Mouse (Mus musculus) spleen, adult 2 months (tissue): ENCODE data around the gene Prdm9.

Experiments used
- CTCF ChIP-seq: fragments of 200-500 bp; IDR thresholded peaks from 2 replicates; pipeline ENCODE4 v1.5.1; 2011; ENCODE audit warnings: mild to moderate bottlenecking, inconsistent platforms; ENCODE audit not compliant: insufficient read depth, insufficient read length, insufficient replicate concordance; ENCODE audit errors: extremely low read depth
- POLR2A ChIP-seq: fragments of 200-500 bp; IDR thresholded peaks from 2 replicates; pipeline ENCODE4 v1.6.1; 2011; ENCODE audit warnings: low read depth, low read length, inconsistent platforms

DNA sequence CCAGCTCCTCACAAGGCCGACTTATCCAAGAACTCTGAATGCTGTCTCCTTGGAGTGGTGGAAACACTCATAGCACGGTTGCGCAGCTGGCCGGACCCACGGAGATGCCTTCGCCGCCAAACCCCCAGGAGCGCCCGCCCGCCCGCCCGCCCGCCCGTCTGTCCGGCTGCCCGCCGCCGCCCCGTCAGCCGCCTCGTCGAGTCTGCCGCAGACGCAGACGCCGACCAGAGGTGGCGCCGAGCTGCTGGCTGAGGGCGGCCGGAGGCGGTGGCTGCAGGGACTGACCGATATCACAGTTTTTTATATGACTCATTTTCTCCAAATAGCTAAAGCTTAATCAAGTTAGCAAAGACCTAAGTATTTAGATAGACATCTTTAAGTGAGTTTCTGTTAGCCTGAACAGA, 13.1 kb upstream of the Prdm9 start:
- TF ChIP-seq CTCF (no peak), POLR2A (no peak)
